Mouse (Mus musculus) limb, embryonic 14.5 days (tissue): Measurements from ENCODE around the gene Yae1d1. TPM values are rescaled to one million over a fixed set of nuclear protein-coding genes. Genes with fewer than 3 reads are reported as not detected.
"Not testable (repeated sequence)": the region's sequence is repeated elsewhere in the genome, so short reads cannot be mapped to it uniquely, and the experiment has no call there.

Experiments
- ATAC-seq: fragments of 200-750 bp; cut with Nextera tagmentation; 2 replicates; pipeline ENCODE4 v1.8.0; 2017; ENCODE audit warnings: low read depth, moderate number of reproducible peaks, moderate TSS enrichment; ENCODE audit not compliant: low FRiP score
- DNase-seq: peaks from one replicate; pipeline ENCODE4 v3.0.0-alpha.2; 2015; ENCODE audit warnings: low spot score
- H3K27ac ChIP-seq: fragments of 300-500 bp; sonication (generic); replicated peaks from 2 replicates; pipeline ENCODE4 v1.5.1; 2014; ENCODE audit warnings: low read depth, mild to moderate bottlenecking, low read length, moderate library complexity, mixed read lengths
- H3K27me3 ChIP-seq: fragments of 300-500 bp; sonication (generic); 2 replicates; pipeline ENCODE4 v1.6.1; 2014; ENCODE audit warnings: low read length, mixed read lengths; ENCODE audit not compliant: control insufficient read depth, insufficient read depth
- H3K36me3 ChIP-seq: fragments of 300-500 bp; sonication (generic); 2 replicates; pipeline ENCODE4 v1.6.1; 2014; ENCODE audit warnings: mild to moderate bottlenecking, low read length, moderate library complexity, mixed read lengths; ENCODE audit not compliant: control insufficient read depth, insufficient read depth
- H3K4me1 ChIP-seq: fragments of 300-500 bp; sonication (generic); 2 replicates; pipeline ENCODE4 v1.6.1; 2014; ENCODE audit warnings: antibody characterized with exemption, low read length, mixed read lengths; ENCODE audit not compliant: control insufficient read depth, insufficient read depth
- H3K4me2 ChIP-seq: fragments of 300-500 bp; sonication (generic); replicated peaks from 2 replicates; pipeline ENCODE4 v1.6.1; 2014; ENCODE audit warnings: low read depth, mild to moderate bottlenecking, low read length, moderate library complexity; ENCODE audit not compliant: severe bottlenecking
- H3K4me3 ChIP-seq: fragments of 300-500 bp; sonication (generic); replicated peaks from 2 replicates; pipeline ENCODE4 v1.5.1; 2014; ENCODE audit warnings: low read length
- H3K9ac ChIP-seq: fragments of 300-500 bp; sonication (generic); 2 replicates; pipeline ENCODE4 v1.6.1; 2014; ENCODE audit warnings: mild to moderate bottlenecking, low read depth, low read length, moderate library complexity; ENCODE audit not compliant: severe bottlenecking
- H3K9me3 ChIP-seq: fragments of 300-500 bp; sonication (generic); 2 replicates; pipeline ENCODE4 v1.6.1; 2016; ENCODE audit warnings: low read length; ENCODE audit not compliant: control insufficient read depth
- POLR2A ChIP-seq: fragments of 200-500 bp; IDR thresholded peaks from 2 replicates; pipeline ENCODE4 v1.8.0; 2012; ENCODE audit warnings: inconsistent platforms, mild to moderate bottlenecking, moderate library complexity, borderline replicate concordance; ENCODE audit not compliant: insufficient read depth, insufficient read length; ENCODE audit errors: extremely low read depth
- WGBS: fragments of 180-500 bp; shearing (Covaris S2); extraction: QIAGEN DNeasy Blood & Tissue Kit; methylation state at CpG from one replicate; pipeline ENCODE4 v1.1.7; 2014; 5-methylcytosine and 5-hydroxymethylcytosine counted together
- polyA plus RNA-seq, 2 experiments: library from polyadenylated mRNA; depleted of rRNA in 1 of 2; stranded (reverse) in 1 of 2; unstranded in 1 of 2; fragments of >200 nt; fragmentation: Nextera tagmentation in 1 of 2; extraction: Ambion mirVana in 1 of 2; gene quantifications; 2 replicates each; pipeline versions ENCODE4 v1.2.1 to v1.2.3; 2012 to 2014

Yae1d1 gene
- polyA plus RNA-seq, 2 experiments, result 38.4 to 70.0 TPM

- DNase-seq (no peak), ATAC-seq (no peak)
- no peak overlapping the region for H3K27ac ChIP-seq
- no peak overlapping the region for H3K4me2 ChIP-seq
- no peaks in the 10 kb centered on the region for H3K4me1 ChIP-seq
- WGBS, result 33% methylated on average over 2 of the region's 2 CpGs
- H3K36me3 ChIP-seq, result no peaks in the 10 kb centered on the region
- no peak overlapping the region for H3K9ac ChIP-seq
- no peak for TF ChIP-seq POLR2A
- H3K9me3 ChIP-seq, result no peaks in the 10 kb centered on the region
- H3K27me3 ChIP-seq, result no peaks in the 10 kb centered on the region
- H3K4me3 ChIP-seq, result no peak overlapping the region
These were observed 17.3 kb downstream of the Yae1d1 start for GRCm38 (mm10) chr13:17975891-17976290.

DNA sequence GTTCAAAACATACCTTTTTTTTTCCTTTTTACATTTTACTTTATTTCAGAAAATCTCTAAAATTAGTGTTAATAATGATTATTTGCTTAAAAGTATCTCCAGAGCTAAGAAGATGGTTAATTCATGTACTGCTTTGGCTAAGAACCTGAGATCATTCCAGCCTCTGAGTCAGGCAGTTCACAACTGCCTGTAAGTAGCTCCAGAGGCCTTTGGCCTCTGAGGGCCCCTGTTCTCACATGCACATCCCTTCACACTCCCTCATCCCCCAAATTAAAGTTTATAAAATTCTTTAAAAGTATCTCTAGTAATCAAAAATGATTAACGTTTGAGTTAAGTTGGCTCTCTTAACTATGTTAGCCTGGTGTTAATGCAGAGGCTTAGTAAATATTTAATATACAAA is 17.7 kb downstream of the Yae1d1 start:
- H3K27me3 ChIP-seq, result no peaks in the 10 kb centered on the region
- DNase-seq (no peak), ATAC-seq (no peak)
- no peak overlapping the region for H3K27ac ChIP-seq
- no peaks in the 10 kb centered on the region for H3K36me3 ChIP-seq
- H3K4me1 ChIP-seq, result no peaks in the 10 kb centered on the region
- H3K9ac ChIP-seq, result no peak overlapping the region
- no peak overlapping the region for H3K4me2 ChIP-seq
- H3K4me3 ChIP-seq, result no peak overlapping the region
- TF ChIP-seq POLR2A, result no peak
- H3K9me3 ChIP-seq, result no peaks in the 10 kb centered on the region
- WGBS, result 79% methylated on average over 1 of the region's 1 CpGs

GRCm38 (mm10) chr13:17974734-17975133 is 18.4 kb downstream of the Yae1d1 start:
- no peak for ATAC-seq
- Histone ChIP-seq H3K9ac (no peak overlapping the region), H3K4me3 (no peak overlapping the region), H3K9me3 (no peaks in the 10 kb centered on the region), H3K27ac (no peak overlapping the region), H3K4me1 (no peaks in the 10 kb centered on the region), H3K36me3 (no peaks in the 10 kb centered on the region), H3K27me3 (no peaks in the 10 kb centered on the region), H3K4me2 (no peak overlapping the region)
- 94% methylated on average over 9 of the region's 9 CpGs for WGBS
- DNase-seq, result no peak
- TF ChIP-seq POLR2A, result no peak

GRCm38 (mm10) chr13:17960613-17961012 is 32.5 kb downstream of the Yae1d1 start:
- H3K27me3 ChIP-seq, result no peaks in the 10 kb centered on the region
- no peak for DNase-seq
- no peak overlapping the region for H3K9ac ChIP-seq
- no peak overlapping the region for H3K4me3 ChIP-seq
- H3K4me2 ChIP-seq, result no peak overlapping the region
- WGBS, result 87% methylated on average over 7 of the region's 7 CpGs
- no peak for TF ChIP-seq POLR2A
- H3K36me3 ChIP-seq, result no peaks in the 10 kb centered on the region
- ATAC-seq, result no peak
- H3K9me3 ChIP-seq, result no peaks in the 10 kb centered on the region
- H3K4me1 ChIP-seq, result no peaks in the 10 kb centered on the region
- H3K27ac ChIP-seq, result no peak overlapping the region

- no peak overlapping the region for H3K27ac ChIP-seq
- H3K4me3 ChIP-seq, result no peak overlapping the region
- H3K9ac ChIP-seq, result no peak overlapping the region
- no peaks in the 10 kb centered on the region for H3K36me3 ChIP-seq
- H3K27me3 ChIP-seq, result no peaks in the 10 kb centered on the region
- TF ChIP-seq POLR2A, result no peak
- DNase-seq (no peak), ATAC-seq (no peak)
- WGBS, result 47% methylated on average over 1 of the region's 1 CpGs
- no peaks in the 10 kb centered on the region for H3K9me3 ChIP-seq
- H3K4me2 ChIP-seq, result no peak overlapping the region
- H3K4me1 ChIP-seq, result no peaks in the 10 kb centered on the region
These were observed 38.9 kb downstream of the Yae1d1 start for GRCm38 (mm10) chr13:17954282-17954681.

DNA sequence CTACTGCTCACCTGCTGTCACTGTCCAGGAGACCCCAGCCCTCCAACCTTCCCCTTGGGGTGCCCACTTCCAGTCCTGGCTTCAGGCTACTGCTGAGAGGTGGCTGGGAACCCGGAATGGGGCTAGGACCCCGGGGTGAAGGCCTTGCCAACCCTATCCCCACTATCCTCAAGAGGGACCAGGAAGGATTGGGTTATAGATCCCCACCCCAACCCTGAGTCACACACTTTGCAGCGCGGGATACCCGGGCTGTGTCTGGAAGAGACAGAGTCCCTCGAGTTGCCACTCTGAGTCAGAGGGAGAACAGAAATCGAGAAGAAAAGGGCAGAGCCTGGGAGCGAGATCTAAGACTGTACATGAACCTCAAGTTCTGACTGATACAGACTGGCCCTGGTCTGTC is 42.6 kb downstream of the Yae1d1 start:
- H3K27me3 ChIP-seq, DNase-seq, H3K4me3 ChIP-seq, ATAC-seq, H3K36me3 ChIP-seq, H3K9ac ChIP-seq, H3K4me1 ChIP-seq, H3K9me3 ChIP-seq, H3K4me2 ChIP-seq, H3K27ac ChIP-seq: not testable (repeated sequence)
- 91% methylated on average over 8 of the region's 8 CpGs for WGBS
